Mouse (Mus musculus) layer of hippocampus, postnatal 25 days (tissue): ENCODE measurements at regions not wholly inside any gene's neighbourhood (a gene's known extent, or its start where the extent isn't known, plus 50 kb on each side); places are given as distances from the start of the nearest gene placed in this dataset.

ENCODE experiments used
- DNase-seq, 2 experiments: peaks; one replicate each; pipeline ENCODE4 v3.0.0; 2022; ENCODE audit warnings: mixed read lengths in 2 of 2, low spot score in 1 of 2; ENCODE audit errors: extremely low spot score in 1 of 2

DNA sequence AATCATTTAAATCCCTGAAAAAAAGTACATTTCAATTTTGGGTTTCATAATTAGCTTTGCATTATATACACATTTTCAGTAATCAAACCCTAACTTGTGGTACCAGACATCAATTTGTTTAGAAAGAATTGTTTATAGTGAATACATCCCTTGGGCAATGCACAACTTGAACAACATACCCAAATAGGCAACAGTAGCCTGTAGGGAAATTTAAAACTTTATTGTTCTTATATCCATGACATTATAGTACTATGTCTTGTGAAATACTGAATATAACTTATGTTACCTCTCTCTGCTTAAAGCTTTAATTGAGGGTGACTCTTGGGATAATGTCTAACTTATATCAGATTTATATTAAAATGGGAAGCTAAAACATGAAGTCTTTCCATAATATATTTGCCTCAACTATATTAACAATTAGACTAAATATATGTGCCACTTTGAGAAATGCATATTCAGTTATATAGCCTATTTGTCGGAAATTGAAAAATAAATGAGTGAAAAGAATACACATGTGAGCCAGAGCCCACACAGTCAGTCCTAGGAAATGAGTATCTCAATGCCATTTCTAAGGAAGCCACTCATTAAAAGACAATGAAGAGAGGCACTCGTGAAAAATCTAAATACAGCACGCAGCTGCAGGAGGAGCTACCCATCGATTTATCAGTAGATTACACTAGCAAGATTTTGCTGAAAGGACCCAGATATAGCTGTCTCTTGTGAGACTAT is 458.1 kb upstream of the Slitrk6 start:
- DNase-seq = no peak

DNA sequence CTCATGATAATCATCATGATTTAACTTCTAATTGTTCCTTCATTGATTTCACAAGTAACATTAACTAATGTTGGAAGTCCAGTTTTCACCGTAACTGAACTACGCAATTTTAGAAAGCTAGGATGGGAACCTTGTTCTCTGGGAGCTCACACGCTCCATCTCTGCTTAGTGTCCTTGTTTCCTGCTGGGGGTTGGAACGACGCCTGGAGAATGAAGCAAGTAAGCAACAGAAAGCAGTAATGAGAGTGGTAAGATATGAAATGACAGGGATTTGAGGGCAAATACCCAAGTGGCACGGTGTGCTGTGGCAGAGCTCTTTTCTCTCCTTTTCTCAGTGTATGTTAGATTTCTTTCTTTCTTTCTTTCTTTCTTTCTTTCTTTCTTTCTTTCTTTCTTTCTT is 448.0 kb upstream of the Slitrk5 start:
- DNase-seq = no peak

DNA sequence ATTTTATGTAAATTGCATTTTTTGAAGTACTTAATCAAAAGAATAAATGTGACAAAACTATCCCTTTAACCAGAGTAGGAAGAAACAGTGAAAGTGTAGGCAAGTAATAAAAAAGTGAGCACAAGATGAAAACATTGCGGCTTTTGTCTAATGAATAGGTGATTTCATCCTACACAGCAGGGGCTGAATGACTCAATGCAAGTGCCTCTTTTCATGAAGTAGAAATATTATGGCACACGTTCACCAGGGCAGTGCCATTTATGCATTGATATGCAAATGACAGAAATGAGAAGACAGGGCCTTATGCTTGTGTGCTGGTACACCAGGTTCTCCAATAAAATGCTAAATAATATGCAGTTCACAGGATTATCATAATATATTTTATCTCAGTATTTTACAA is 435.8 kb upstream of the Slitrk5 start:
- DNase-seq = no peak

DNA sequence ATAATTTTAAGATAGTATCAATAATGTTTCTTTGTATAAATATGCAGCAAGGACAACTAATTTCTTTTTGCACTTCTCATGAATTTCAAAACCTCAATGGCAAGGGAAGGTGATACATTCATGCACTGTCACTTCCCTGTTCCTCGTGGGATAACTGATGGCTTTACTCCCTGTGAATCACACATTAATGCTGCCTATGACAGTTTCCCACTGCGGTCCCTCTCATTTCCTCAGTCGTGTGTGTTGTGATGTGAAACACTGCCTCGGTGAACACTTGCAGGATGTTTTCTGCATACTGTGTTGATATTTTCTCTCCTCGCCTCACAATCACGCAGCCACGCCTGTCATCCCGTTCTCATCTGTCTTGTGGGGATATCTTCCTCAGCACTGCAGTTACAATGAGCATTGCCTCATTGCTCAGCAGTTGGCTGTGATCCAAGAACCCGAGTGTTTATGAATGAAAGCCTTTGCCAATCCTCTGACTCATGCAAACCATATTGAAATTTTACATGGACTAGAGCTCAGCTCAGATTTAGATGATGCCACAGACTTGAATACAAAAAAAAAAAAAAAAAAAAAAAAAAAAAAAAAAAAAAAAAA is 425.4 kb upstream of the Slitrk5 start:
- DNase-seq = peak; percentile 28 to 59

DNA sequence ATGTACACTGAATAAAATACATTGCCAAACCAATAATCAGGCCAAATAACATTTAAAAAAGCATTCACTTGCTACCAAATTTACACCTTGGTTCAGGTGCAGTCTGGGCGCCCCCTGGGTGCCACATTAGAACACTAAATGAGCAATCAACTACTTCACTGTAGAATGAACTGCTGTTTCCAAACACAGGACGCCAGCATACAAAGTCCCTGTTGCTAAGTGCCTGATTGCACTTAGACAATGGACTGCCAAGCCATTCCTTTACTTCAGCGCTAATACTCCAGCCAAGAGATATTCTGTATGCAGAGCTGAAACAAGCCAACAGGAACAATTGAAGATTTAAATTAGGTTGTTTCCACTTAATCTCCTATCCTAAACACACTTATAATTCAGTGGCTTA is 421.7 kb upstream of the Slitrk5 start:
- DNase-seq = no peak

DNA sequence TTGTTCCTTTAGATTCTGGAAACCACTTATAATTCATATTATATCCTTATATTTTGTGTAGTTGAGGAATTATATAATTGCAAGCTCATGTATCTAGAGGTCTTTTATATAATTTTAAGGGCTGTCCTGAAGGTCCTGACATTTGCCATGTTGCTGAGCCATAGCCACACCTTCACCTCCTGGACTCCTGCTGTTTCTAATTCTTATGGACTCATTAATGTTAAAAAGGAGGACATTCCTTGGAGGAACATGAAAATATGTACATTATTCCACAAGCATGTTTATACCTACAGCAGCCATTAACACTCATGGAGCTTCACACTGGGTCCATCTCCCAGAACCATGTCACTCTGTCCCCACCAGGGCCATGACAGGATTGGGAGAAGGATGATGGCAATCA is 413.2 kb upstream of the Slitrk5 start:
- no peak for DNase-seq

DNA sequence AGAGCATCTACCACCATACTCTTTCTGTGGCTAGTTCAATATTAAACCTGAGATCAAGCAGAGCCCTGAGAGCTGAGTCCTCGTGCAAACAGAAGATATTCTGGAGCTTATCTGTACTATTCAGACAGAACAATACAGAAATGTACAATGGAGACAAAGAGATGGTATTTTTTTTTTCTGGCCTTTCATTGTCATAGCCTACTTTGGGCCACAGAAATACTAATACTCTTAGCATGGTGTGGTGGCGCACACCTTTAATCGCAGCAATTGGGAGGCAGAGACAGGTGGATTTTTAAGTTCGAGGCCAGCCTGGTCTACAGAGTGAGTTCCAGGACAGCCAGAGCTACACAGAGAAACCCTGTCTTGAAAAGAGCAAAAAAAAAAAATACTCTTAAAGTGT is 404.7 kb upstream of the Slitrk5 start:
- no peak for DNase-seq

DNA sequence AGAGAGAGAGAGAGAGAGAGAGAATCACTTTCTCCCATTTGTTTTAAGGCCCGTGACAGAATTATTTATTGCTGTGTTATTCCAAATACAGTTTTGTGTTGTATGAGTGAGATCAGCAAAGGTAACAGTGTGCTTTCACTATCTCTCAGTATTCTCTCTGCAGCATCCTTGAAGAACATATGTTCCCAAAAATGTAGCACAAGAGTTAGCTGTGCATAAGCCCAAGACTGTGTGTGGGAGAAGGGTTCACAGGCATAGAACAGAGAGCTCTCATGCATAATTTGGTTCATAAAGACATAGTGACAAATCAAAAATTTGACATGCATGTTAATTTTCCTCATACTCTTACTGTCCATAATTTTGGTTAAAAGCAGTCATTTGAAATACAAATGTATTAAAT is 393.5 kb upstream of the Slitrk5 start:
- DNase-seq = no peak

DNA sequence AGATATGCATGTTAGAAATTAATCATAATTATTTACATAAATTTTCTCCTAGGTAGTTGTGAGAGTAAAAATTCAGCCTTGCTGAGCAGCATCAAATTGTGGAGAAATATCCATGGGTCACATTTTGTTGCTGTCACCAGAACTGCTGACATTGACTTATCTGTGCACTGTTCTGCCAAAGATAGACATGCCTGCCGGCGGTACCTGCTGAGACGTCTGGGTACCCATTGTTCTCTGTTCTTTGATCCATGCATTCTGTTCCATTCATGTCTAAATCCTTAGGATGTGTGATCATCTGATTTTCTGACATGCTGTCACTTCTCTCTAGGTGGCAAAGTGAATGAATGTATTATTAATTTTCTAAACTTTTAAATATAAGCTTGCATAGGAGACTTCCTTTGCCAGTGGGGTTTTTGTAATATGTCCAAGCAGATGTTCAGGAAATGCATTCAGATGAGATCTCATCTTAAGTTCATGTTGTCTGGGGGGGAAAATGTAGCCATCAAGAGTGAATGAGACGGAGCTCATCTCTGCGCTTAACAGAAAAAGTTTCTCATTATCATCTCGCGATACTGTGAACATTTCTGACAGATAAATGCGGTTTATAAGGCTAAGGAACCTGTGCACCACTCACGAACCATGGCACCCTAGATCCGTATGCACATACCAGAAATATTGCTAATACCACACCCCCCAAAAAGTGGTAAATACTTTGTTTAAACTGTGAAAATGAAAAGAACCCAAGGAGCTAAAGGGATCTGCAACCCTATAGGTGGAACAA is 391.0 kb upstream of the Slitrk5 start:
- DNase-seq = no peak

DNA sequence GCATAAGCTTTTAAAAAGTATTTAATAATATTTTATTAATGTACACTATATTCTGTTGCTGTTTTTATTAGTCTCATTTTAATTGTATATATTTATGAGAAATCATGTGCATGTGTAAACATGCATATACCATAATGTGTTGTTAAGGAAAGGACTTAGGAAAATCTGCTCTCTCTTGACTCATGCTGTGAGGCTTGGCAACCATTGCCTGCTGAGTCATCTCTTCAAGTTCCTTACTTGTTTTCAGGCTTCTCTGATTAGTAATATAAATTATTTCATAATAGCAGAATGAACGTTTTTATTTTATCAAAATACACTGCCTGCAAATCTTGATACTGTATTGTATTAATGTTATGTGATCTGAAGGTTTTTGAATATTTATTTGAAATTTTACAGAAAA is 388.9 kb upstream of the Slitrk5 start:
- DNase-seq = no peak

DNA sequence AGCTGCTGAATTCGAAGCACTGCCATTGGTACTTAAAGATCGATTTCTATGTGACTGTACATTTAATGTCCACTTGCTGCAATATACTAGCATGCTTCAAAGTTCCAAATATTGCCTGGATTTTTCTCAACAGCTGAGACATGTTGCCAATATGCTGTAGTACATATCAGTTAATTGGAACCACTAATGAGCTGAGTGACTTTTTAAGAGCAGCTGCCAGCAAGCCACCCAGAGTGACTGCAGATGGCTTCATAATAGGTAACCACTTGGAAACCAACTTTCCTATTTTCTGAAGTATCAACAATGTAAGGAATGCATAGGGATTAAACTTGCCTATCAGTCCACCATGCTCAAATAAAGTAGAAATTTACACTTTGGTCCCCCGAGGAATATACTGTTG is 379.4 kb upstream of the Slitrk5 start:
- no peak for DNase-seq

DNA sequence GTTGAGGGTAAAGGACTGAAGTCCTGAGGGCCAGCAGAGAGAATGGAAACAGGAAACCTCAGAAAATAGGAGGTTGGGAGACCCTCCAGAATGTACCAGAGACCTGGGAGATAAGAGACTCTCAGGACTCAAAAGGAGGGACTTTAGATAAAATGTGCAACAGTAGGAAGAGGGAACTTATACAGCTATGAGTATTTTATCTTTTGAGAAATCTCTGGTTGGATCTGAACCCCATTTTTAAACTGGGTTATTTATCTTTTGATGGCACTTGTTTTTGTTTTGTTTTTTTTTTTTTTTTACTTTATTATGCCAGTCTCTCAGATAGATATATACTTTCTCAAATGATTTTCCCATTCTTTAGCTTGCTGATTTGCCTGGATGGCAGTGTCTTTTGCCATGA is 377.1 kb upstream of the Slitrk5 start:
- no peak for DNase-seq

DNA sequence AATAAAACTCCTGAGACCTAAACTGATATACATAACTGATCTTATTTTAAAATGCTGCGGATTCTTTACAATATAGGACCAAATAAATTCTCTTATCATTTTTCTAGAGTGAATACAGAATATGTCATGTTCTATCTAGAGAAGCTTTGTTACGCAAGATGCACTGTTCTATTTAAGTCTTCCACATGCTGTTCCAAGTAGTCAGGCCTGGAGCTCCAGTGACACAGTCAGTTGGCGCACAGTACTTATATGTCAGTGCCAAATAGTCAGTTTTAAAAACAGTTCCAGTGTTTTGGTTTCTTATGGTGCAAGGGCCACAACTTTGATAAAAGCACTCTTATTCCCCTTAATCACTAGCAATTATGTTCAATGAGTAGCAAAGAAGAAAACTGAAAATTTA is 344.3 kb upstream of the Slitrk5 start:
- DNase-seq = no peak

DNA sequence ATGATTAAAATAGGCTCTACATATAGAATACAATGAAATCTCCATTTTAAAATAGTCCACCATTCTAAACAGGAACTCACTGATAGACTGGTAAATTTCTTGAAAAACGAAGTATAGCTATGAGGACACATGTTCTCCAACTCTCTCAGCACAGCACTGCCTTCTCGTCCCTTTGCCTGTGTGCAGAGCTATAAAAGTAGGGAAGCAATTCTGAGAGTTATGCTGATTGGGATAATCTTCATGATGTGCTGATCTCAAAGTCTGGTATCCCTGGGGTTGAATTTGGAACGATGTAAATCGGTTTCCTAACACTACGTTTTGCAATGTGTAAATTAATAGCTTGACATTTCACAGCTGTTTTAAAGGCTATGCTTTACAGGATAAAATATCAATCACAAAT is 321.4 kb upstream of the Slitrk5 start:
- DNase-seq = no peak

DNA sequence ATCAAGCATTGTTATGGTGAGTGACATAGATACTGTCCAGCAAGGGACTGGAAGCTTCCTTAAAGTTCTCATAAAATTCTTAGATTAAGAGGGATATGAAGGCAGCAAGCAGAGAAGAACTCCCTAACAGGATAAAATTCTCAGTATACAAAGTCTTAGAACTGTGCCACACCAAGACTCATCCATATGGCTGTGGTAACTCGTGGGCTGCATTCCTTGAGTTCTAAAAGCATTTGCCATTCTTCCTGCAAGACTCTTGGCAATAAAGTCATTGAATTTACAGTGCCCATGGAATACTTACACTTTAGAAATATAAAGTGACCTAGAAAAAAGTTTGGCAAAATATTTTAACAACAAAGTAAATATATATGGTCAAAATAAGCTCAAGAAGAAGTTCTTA is 278.1 kb upstream of the Slitrk5 start:
- no peak for DNase-seq

DNA sequence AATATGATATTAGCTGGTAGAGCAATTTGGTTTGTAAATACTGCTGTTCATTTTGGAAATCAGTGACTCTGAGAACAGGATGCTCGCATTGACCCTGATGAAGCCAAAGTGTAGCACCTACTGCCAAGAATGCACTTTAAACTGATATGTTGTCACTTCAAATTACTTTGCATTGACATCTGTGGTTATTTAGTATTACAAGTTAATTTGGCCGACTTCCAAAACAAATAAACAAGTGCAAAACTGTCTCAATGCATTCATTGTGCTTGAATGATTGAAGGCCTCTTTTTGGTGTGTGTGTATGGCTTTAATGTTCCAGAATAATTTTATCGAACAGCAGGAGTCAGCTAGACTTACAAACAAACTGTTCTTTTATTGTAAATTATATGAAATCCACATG is 274.1 kb upstream of the Slitrk5 start:
- DNase-seq = no peak

DNA sequence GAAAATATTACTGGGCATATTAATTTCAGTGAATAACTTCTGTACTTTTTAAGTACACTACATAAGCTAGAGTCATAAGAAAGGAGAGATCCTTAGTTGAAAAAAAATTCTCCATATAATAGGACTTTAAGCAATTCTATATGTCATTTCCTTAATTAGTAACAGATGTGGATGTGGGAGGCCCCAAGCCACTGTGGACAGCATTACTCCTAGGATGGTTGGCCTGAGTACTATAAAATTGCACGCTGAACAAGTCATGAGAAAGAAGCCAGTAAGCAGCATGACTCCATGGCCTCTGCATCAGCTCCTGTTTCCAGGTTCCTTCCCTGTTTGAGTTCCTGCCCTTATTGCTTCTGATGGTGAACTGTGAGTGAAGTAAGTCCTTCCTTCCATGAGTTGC is 272.4 kb upstream of the Slitrk5 start:
- DNase-seq = no peak

DNA sequence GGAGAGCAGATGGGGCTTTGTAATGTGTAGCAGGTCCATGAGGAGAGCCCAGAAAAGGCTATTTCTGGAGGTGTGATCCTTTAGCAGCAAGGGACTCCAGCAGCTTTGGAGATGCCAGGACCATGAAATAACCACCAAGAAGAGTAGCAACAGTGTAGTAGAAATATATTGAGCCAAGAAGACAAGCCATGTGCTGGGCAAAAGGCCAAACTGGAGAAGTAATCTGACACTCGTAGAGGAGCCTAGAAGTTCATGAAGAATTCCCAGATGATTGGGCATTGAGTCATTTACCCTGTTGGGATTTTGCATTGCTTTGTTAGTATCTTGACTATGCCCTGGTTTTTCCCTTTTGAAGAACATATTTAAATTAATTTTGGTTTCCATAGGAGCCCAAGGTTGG is 271.3 kb upstream of the Slitrk5 start:
- DNase-seq = no peak

DNA sequence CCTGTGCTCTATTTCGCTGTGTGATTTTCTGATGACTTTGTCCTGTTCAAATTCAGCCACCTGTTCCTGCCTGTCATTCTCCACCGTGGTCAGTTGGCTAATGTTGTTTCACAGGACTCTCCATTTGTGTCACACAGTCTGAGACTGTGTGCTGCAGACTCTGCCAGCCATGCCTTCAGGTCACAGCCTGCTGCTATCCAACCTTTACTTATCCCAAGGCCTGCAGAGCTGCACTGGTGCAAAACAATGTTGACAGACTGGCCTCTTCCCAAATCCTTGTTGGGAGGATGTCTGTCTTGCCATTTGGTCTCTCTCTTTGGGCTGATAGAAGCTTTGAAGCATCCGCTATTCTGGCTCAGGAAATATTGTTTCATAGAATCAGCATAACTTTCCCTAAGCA is 261.4 kb upstream of the Slitrk5 start:
- no peak for DNase-seq

DNA sequence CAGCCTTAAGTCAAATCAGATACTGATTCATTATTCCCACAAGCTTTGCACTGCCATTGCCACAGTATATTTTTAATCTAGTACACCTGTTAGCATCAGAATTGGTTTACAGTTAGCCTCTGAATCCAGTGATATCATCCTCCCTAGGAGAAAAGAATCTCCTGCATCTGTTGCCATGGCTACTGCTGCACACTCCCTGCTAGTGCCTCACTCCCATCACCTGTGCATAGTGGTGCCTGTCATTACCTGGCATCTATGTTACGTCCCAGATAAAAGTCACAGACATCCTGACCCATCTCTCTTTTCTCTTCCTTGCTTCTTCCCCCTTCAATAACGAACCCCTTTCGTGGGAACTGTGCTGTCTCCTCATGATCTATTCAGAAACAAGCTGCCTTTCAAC is 256.4 kb upstream of the Slitrk5 start:
- no peak for DNase-seq

DNA sequence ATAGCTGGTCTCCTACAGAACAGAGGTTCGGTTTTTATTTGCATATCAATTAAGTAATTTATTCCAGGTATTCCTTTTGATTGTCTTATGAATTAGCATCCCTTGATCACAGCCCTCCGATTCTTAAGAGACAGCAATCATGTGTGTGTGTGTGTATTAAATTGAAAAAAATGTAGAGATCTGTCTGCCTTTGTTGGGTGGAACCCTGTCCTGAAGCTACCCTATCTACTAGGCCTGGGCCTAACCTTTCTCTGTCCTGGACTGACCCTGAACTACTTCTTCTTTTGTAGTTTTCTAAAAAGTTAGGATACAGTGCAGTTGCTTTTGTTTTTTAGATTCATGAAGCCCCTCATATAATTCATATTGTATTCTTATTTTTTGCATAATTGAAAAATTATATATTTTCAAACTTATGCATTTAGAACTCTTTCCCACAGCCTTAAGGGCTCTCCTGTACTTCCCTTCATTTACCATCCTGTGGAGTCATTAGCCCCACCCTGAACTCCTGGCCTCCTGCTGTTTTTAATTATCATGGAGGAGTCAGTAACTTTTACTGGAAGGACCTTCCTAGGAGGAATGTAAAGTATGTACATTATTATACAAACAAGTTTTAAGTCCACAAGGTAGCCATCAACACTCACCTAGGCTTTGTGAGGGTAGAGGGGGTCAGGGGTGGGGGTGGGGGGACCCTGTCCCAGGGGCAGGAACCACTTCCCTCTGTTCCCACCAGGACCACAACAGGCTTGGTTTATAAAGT is 245.6 kb upstream of the Slitrk5 start:
- DNase-seq = no peak
